Mouse (Mus musculus) embryonic facial prominence, embryonic 15.5 days (tissue): ENCODE results near the gene Pidd1. TPM values are rescaled to one million over a fixed set of nuclear protein-coding genes. Genes with fewer than 3 reads are reported as not detected.
A peak's percentile ranks its signal among the peaks of the same experiment; 100 is the strongest.

Experiments
- ATAC-seq: fragments of 200-750 bp; cut with Nextera tagmentation; 2 replicates; pipeline ENCODE4 v1.8.0; 2017; ENCODE audit warnings: low read depth, moderate TSS enrichment; ENCODE audit not compliant: insufficient number of reproducible peaks, low FRiP score, low TSS enrichment
- H3K27ac ChIP-seq: fragments of 300-500 bp; sonication (generic); replicated peaks from 2 replicates; pipeline ENCODE4 v1.5.1; 2015; ENCODE audit warnings: mild to moderate bottlenecking, inconsistent platforms
- H3K27me3 ChIP-seq: fragments of 300-500 bp; sonication (generic); 2 replicates; pipeline ENCODE4 v1.6.1; 2015; ENCODE audit warnings: inconsistent platforms
- H3K36me3 ChIP-seq: fragments of 300-500 bp; sonication (generic); 2 replicates; pipeline ENCODE4 v1.6.1; 2015; ENCODE audit warnings: mild to moderate bottlenecking, inconsistent platforms
- H3K4me1 ChIP-seq: fragments of 300-500 bp; sonication (generic); 2 replicates; pipeline ENCODE4 v1.6.1; 2015; ENCODE audit warnings: inconsistent platforms
- H3K4me2 ChIP-seq: fragments of 300-500 bp; sonication (generic); replicated peaks from 2 replicates; pipeline ENCODE4 v1.6.1; 2015; ENCODE audit warnings: mild to moderate bottlenecking, inconsistent platforms
- H3K4me3 ChIP-seq: fragments of 300-500 bp; sonication (generic); replicated peaks from 2 replicates; pipeline ENCODE4 v1.5.1; 2015; ENCODE audit warnings: mild to moderate bottlenecking, inconsistent platforms
- H3K9ac ChIP-seq: fragments of 300-500 bp; sonication (generic); 2 replicates; pipeline ENCODE4 v1.6.1; 2015; ENCODE audit warnings: inconsistent platforms
- H3K9me3 ChIP-seq: fragments of 300-500 bp; sonication (generic); replicated peaks from 2 replicates; pipeline ENCODE4 v1.6.1; 2016; ENCODE audit warnings: inconsistent platforms
- WGBS: fragments of 180-500 bp; shearing (Covaris S2); methylation state at CpG from one replicate; pipeline ENCODE4 v1.1.7; 2015; 5-methylcytosine and 5-hydroxymethylcytosine counted together
- polyA plus RNA-seq: library from polyadenylated mRNA; unstranded; fragments of >200 nt; fragmentation: Nextera tagmentation; extraction: Ambion mirVana; gene quantifications from 2 replicates; pipeline ENCODE4 v1.2.1, GENCODE M21; 2015

Gene Pidd1
- polyA plus RNA-seq, 1 experiment from 2014 or later, result 14.7 TPM

GRCm38 (mm10) chr7:141442199-141442598 is 1.6 kb downstream of the Pidd1 start:
- Histone ChIP-seq H3K36me3 (peaks cover 23% of the 10 kb centered on the region), H3K27ac (no peak overlapping the region), H3K4me2 (peak overlapping the region; percentile 84), H3K4me1 (peaks cover 51% of the 10 kb centered on the region), H3K9ac (no peak overlapping the region), H3K4me3 (peak overlapping the region; percentile 52; the same call in 1 of the 2 replicates), H3K9me3 (no peaks in the 10 kb centered on the region), H3K27me3 (no peaks in the 10 kb centered on the region)
- ATAC-seq, result no peak
- 88% methylated on average over 13 of the region's 13 CpGs for WGBS

- Histone ChIP-seq H3K27me3 (no peaks in the 10 kb centered on the region), H3K9me3 (no peaks in the 10 kb centered on the region), H3K9ac (0 out of 2 replicates have a peak overlapping the region, but pooled peaks have one; percentile 1), H3K27ac (no peak overlapping the region), H3K4me1 (peaks cover 55% of the 10 kb centered on the region), H3K36me3 (peaks cover 23% of the 10 kb centered on the region), H3K4me2 (no peak overlapping the region), H3K4me3 (no peak overlapping the region)
- ATAC-seq, result no peak
- 89% methylated on average over 9 of the region's 9 CpGs for WGBS
Observed at GRCm38 (mm10) chr7:141441460-141441859, 2.4 kb downstream of the Pidd1 start.

- Histone ChIP-seq H3K4me1 (peaks cover 61% of the 10 kb centered on the region), H3K27ac (no peak overlapping the region), H3K9me3 (no peaks in the 10 kb centered on the region), H3K4me2 (no peak overlapping the region), H3K27me3 (no peaks in the 10 kb centered on the region), H3K36me3 (peaks cover 23% of the 10 kb centered on the region), H3K4me3 (no peak overlapping the region), H3K9ac (no peak overlapping the region)
- 25% methylated on average over 6 of the region's 6 CpGs for WGBS
- ATAC-seq, result no peak
Observed at GRCm38 (mm10) chr7:141440613-141441012, 3.2 kb downstream of the Pidd1 start.

- no peak overlapping the region for H3K9ac ChIP-seq
- H3K9me3 ChIP-seq, result no peaks in the 10 kb centered on the region
- ATAC-seq, result no peak
- no peak overlapping the region for H3K4me3 ChIP-seq
- peaks cover 23% of the 10 kb centered on the region for H3K36me3 ChIP-seq
- no peaks in the 10 kb centered on the region for H3K27me3 ChIP-seq
- no peak overlapping the region for H3K27ac ChIP-seq
- H3K4me2 ChIP-seq, result no peak overlapping the region
- WGBS, result 94% methylated on average over 11 of the region's 11 CpGs
- peaks cover 68% of the 10 kb centered on the region for H3K4me1 ChIP-seq
Observed at GRCm38 (mm10) chr7:141439811-141440210, 4.0 kb downstream of the Pidd1 start.

GRCm38 (mm10) chr7:141439140-141439679 is 4.6 kb downstream of the Pidd1 start:
- Histone ChIP-seq H3K27ac (no peak overlapping the region), H3K4me1 (peaks cover 71% of the 10 kb centered on the region), H3K36me3 (peaks cover 23% of the 10 kb centered on the region), H3K27me3 (no peaks in the 10 kb centered on the region), H3K9me3 (no peaks in the 10 kb centered on the region), H3K4me3 (no peak overlapping the region), H3K4me2 (no peak overlapping the region), H3K9ac (no peak overlapping the region)
- ATAC-seq, result no peak
- 93% methylated on average over 10 of the region's 10 CpGs for WGBS

GRCm38 (mm10) chr7:141438201-141438968 is 5.4 kb downstream of the Pidd1 start:
- 90% methylated on average over 12 of the region's 12 CpGs for WGBS
- Histone ChIP-seq H3K4me3 (no peak overlapping the region), H3K9me3 (no peaks in the 10 kb centered on the region), H3K9ac (no peak overlapping the region), H3K36me3 (peaks cover 26% of the 10 kb centered on the region), H3K4me1 (peaks cover 71% of the 10 kb centered on the region), H3K27me3 (no peaks in the 10 kb centered on the region), H3K4me2 (no peak overlapping the region), H3K27ac (no peak overlapping the region)
- no peak for ATAC-seq

GRCm38 (mm10) chr7:141437178-141438120 is 6.4 kb downstream of the Pidd1 start, which contains the start of gene Slc25a22:
Gene Slc25a22, minus strand, starts transcription at chr7:141437892.
- Histone ChIP-seq H3K4me2 (peak within 1 kb of the TSS; percentile 88), H3K27me3 (no peaks in the 10 kb centered on the region), H3K27ac (peak within 1 kb of the TSS; percentile 53), H3K4me3 (peak within 1 kb of the TSS; percentile 68), H3K9me3 (no peaks in the 10 kb centered on the region), H3K36me3 (peaks cover 35% of the 10 kb centered on the region), H3K4me1 (peaks cover 63% of the 10 kb centered on the region), H3K9ac (peak within 1 kb of the TSS; percentile 49)
- WGBS, result 5% methylated on average over 53 of the region's 53 CpGs
- ATAC-seq, result peak; percentile 75

GRCm38 (mm10) chr7:141436523-141436892 is 7.3 kb downstream of the Pidd1 start:
- H3K4me1 ChIP-seq, result peaks cover 55% of the 10 kb centered on the region
- H3K36me3 ChIP-seq, result peaks cover 43% of the 10 kb centered on the region

GRCm38 (mm10) chr7:141435856-141436522 is 7.8 kb downstream of the Pidd1 start:
- no peak overlapping the region for H3K4me3 ChIP-seq
- ATAC-seq, result no peak

More at GRCm38 (mm10) chr7:141436523-141436892, 7.3 kb downstream of the Pidd1 start:
- Histone ChIP-seq H3K9me3 (no peaks in the 10 kb centered on the region), H3K27me3 (no peaks in the 10 kb centered on the region), H3K9ac (no peak overlapping the region), H3K4me2 (peak overlapping the region; percentile 88), H3K27ac (no peak overlapping the region), H3K4me3 (peak overlapping the region; percentile 68)
- ATAC-seq, result no peak
- 64% methylated on average over 2 of the region's 2 CpGs for WGBS

GRCm38 (mm10) chr7:141435129-141435855 is 8.5 kb downstream of the Pidd1 start:
- peaks cover 44% of the 10 kb centered on the region for H3K4me1 ChIP-seq
- H3K27me3 ChIP-seq, result no peaks in the 10 kb centered on the region
- peak overlapping the region; percentile 53 for H3K4me3 ChIP-seq
- WGBS, result 4% methylated on average over 17 of the region's 17 CpGs
- no peak for ATAC-seq
- peak overlapping the region; percentile 44; the same call in 1 of the 2 replicates for H3K9ac ChIP-seq
- peak overlapping the region; percentile 84 for H3K4me2 ChIP-seq
- no peaks in the 10 kb centered on the region for H3K9me3 ChIP-seq
- H3K27ac ChIP-seq, result peak overlapping the region; percentile 58
- H3K36me3 ChIP-seq, result peaks cover 47% of the 10 kb centered on the region

More at GRCm38 (mm10) chr7:141435856-141436522, 7.8 kb downstream of the Pidd1 start:
- Histone ChIP-seq H3K9me3 (no peaks in the 10 kb centered on the region), H3K9ac (no peak overlapping the region), H3K27ac (no peak overlapping the region), H3K27me3 (no peaks in the 10 kb centered on the region), H3K4me2 (peak overlapping the region; percentile 84), H3K36me3 (peaks cover 46% of the 10 kb centered on the region), H3K4me1 (peaks cover 50% of the 10 kb centered on the region)
- 79% methylated on average over 9 of the region's 9 CpGs for WGBS
